Mouse (Mus musculus) limb, embryonic 12.5 days (tissue): Measurements from ENCODE around the gene Ankrd23. TPM values are rescaled to one million over a fixed set of nuclear protein-coding genes. Genes with fewer than 3 reads are reported as not detected.

Experiments
- ATAC-seq: fragments of 200-750 bp; cut with Nextera tagmentation; 2 replicates; pipeline ENCODE4 v1.8.0; 2017; ENCODE audit warnings: low read depth, moderate TSS enrichment; ENCODE audit not compliant: insufficient number of reproducible peaks, insufficient read depth, low FRiP score, low TSS enrichment
- H3K27ac ChIP-seq: fragments of 300-500 bp; sonication (generic); 2 replicates; pipeline ENCODE4 v1.5.1; 2016; ENCODE audit warnings: mild to moderate bottlenecking, moderate library complexity
- H3K27me3 ChIP-seq: fragments of 300-500 bp; sonication (generic); 2 replicates; pipeline ENCODE4 v1.6.1; 2016; ENCODE audit warnings: mild to moderate bottlenecking, moderate library complexity
- H3K36me3 ChIP-seq: fragments of 300-500 bp; sonication (generic); 2 replicates; pipeline ENCODE4 v1.6.1; 2016; ENCODE audit warnings: mild to moderate bottlenecking, moderate library complexity
- H3K4me1 ChIP-seq: fragments of 300-500 bp; sonication (generic); replicated peaks from 2 replicates; pipeline ENCODE4 v1.6.1; 2016
- H3K4me2 ChIP-seq: fragments of 300-500 bp; sonication (generic); 2 replicates; pipeline ENCODE4 v1.6.1; 2016; ENCODE audit warnings: mild to moderate bottlenecking, moderate library complexity
- H3K4me3 ChIP-seq: fragments of 300-500 bp; sonication (generic); replicated peaks from 2 replicates; pipeline ENCODE4 v1.5.1; 2016; ENCODE audit warnings: mild to moderate bottlenecking
- H3K9ac ChIP-seq: fragments of 300-500 bp; sonication (generic); replicated peaks from 2 replicates; pipeline ENCODE4 v1.6.1; 2016; ENCODE audit warnings: mild to moderate bottlenecking, moderate library complexity
- H3K9me3 ChIP-seq: fragments of 300-500 bp; sonication (generic); 2 replicates; pipeline ENCODE4 v1.6.1; 2016; ENCODE audit warnings: mild to moderate bottlenecking, moderate library complexity
- WGBS: fragments of 180-500 bp; shearing (Covaris S2); methylation state at CpG from one replicate; pipeline ENCODE4 v1.1.7; 2016; 5-methylcytosine and 5-hydroxymethylcytosine counted together
- polyA plus RNA-seq: library from polyadenylated mRNA; unstranded; fragments of >200 nt; fragmentation: Nextera tagmentation; extraction: Ambion mirVana; gene quantifications from 2 replicates; pipeline ENCODE4 v1.2.1, GENCODE M21; 2016

The Ankrd23 gene
- polyA plus RNA-seq, 1 experiment from 2014 or later = 19.0 TPM

DNA sequence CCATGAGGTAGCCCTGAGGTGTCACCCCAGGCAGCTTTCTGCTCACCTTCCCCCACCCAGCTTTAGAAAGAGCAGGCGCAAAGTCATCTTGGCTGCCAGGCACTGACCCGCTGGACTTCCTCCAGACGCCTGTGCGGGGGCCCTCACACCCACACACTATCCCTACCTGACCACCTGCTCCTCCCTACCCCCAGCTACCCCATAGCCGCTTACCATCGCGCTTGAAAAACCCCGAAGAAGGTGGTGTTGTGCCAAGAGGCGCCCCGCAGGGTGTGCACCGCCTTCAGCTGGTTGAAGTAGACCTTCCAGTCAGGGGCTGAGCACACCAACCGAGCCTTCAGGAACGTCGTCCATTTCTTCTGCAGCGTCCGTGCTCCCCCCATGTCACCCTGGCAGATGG, 15.8 kb upstream of the Ankrd23 start:
- Histone ChIP-seq H3K4me3 (no peak overlapping the region), H3K9ac (no peak overlapping the region), H3K4me1 (peaks cover 51% of the 10 kb centered on the region), H3K9me3 (no peaks in the 10 kb centered on the region), H3K4me2 (no peak overlapping the region), H3K36me3 (peaks cover 77% of the 10 kb centered on the region), H3K27me3 (no peaks in the 10 kb centered on the region), H3K27ac (no peak overlapping the region)
- no peak for ATAC-seq
- WGBS = 92% methylated on average over 16 of the region's 16 CpGs

DNA sequence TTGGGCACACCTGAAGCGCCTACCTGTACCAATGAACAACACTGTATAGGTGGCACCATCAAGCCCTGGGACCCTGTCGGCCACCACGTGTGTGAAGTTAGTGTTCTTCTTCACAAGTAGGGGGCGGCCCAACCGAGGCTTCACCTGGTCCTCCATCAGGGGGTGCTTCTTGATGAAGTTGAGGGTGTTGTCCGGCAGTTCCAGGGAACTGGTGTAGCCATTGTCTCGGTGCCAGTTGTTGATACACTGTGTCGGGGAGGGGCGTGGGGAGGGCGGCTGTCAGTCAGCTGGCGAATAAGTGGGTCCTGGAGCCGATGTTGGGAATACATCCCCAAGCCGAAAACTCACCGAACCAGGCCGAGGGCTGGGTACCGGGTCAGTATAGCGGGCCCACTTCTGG, 15.2 kb upstream of the Ankrd23 start:
- Histone ChIP-seq H3K36me3 (peaks cover 77% of the 10 kb centered on the region), H3K9me3 (no peaks in the 10 kb centered on the region), H3K4me3 (no peak overlapping the region), H3K4me1 (peaks cover 54% of the 10 kb centered on the region), H3K27me3 (no peaks in the 10 kb centered on the region), H3K9ac (no peak overlapping the region), H3K27ac (no peak overlapping the region), H3K4me2 (no peak overlapping the region)
- 89% methylated on average over 17 of the region's 17 CpGs for WGBS
- ATAC-seq = no peak

- Histone ChIP-seq H3K27ac (no peak overlapping the region), H3K9me3 (no peaks in the 10 kb centered on the region), H3K27me3 (no peaks in the 10 kb centered on the region), H3K9ac (no peak overlapping the region), H3K36me3 (peaks cover 71% of the 10 kb centered on the region), H3K4me2 (no peak overlapping the region), H3K4me3 (no peak overlapping the region), H3K4me1 (peaks cover 54% of the 10 kb centered on the region)
- no peak for ATAC-seq
- 79% methylated on average over 20 of the region's 20 CpGs for whole genome bisulfite sequencing
Measured at GRCm38 (mm10) chr1:36550075-36550863, 13.6 kb upstream of the Ankrd23 start.

DNA sequence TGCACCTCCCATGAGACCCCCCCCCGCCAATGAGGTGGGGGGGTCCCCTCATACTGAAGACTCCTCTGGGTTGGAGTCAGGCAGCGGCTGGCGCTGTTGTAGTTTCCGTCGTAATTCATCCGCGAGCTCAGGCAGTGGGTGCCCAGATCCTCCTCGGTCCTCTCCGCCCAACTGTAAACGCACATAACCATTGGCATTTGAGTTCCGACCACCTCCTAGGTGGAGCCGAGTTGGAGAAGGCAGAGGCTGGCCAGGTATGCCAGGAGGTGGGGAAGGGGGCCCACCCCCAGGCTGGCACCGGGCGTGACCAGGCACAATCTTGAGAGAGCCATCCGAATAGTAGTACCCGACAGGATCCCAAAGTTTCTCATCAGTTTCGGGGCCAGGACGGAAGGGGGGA, 12.8 kb upstream of the Ankrd23 start:
- no peaks in the 10 kb centered on the region for H3K27me3 ChIP-seq
- peaks cover 63% of the 10 kb centered on the region for H3K36me3 ChIP-seq
- 0 out of 2 replicates have a peak overlapping the region, but pooled peaks have one; percentile 2 for H3K4me3 ChIP-seq
- no peaks in the 10 kb centered on the region for H3K9me3 ChIP-seq
- 0 out of 2 replicates have a peak overlapping the region, but pooled peaks have one; percentile 28 for H3K9ac ChIP-seq
- peak overlapping the region; percentile 3; the same call in 1 of the 2 replicates for H3K4me2 ChIP-seq
- H3K27ac ChIP-seq = peak overlapping the region; percentile 46; the same call in 1 of the 2 replicates
- H3K4me1 ChIP-seq = peaks cover 46% of the 10 kb centered on the region
- ATAC-seq = no peak
- whole genome bisulfite sequencing = 81% methylated on average over 18 of the region's 18 CpGs

GRCm38 (mm10) chr1:36548771-36549170, 12.1 kb upstream of the Ankrd23 start:
- Histone ChIP-seq H3K4me2 (peak overlapping the region; percentile 3; the same call in 1 of the 2 replicates), H3K36me3 (peaks cover 56% of the 10 kb centered on the region), H3K4me3 (0 out of 2 replicates have a peak overlapping the region, but pooled peaks have one; percentile 3), H3K9ac (peak overlapping the region; percentile 28), H3K27me3 (no peaks in the 10 kb centered on the region), H3K4me1 (peaks cover 43% of the 10 kb centered on the region), H3K27ac (peak overlapping the region; percentile 46), H3K9me3 (no peaks in the 10 kb centered on the region)
- 48% methylated on average over 8 of the region's 8 CpGs for WGBS
- no peak for ATAC-seq

- H3K27me3 ChIP-seq = no peaks in the 10 kb centered on the region
- H3K4me1 ChIP-seq = peaks cover 48% of the 10 kb centered on the region
- peak overlapping the region; percentile 85 for H3K27ac ChIP-seq
- peaks cover 49% of the 10 kb centered on the region for H3K36me3 ChIP-seq
- H3K4me3 ChIP-seq = no peak overlapping the region
- ATAC-seq = no peak
- no peaks in the 10 kb centered on the region for H3K9me3 ChIP-seq
- peak overlapping the region; percentile 74 for H3K4me2 ChIP-seq
- WGBS = 39% methylated on average over 9 of the region's 9 CpGs
- no peak overlapping the region for H3K9ac ChIP-seq
Measured at GRCm38 (mm10) chr1:36547981-36548598, 11.4 kb upstream of the Ankrd23 start.

DNA sequence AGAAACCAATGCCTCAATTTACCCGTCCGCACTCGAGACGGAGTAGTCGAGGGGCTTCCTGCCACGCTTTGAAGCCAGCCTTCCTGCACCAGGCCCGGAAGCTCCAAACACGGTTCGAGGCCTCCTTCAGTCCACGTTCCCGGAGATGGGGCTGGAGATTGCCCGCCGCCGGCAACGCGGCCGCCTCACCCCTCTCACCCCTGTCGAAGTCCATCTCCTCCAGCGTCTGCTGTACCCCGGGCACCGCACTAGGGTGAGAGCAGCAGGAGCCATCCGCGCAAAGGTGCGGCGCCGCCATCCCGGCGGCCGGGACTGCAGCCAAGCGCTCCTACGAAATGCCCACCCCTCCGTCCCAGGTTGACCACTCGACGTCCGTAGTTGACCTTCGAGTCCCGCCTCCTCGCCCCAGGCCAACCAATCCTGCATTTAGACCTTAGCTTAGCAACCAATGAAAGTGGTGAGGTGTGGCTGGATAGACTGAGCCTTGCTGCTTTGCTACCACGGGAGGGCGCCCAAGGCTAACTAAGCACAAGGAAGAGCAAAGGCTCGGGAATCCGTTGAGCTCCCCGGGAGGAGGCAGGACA, 10.3 kb upstream of the Ankrd23 start, which contains the start of gene Ankrd39:
Ankrd39 (minus strand) TSS at position 558 of the 584 bp plus-strand sequence.
- H3K4me2 ChIP-seq = peak within 1 kb of the TSS; percentile 74
- H3K4me1 ChIP-seq = peaks cover 48% of the 10 kb centered on the region
- peak within 1 kb of the TSS; percentile 68 for H3K4me3 ChIP-seq
- H3K9me3 ChIP-seq = no peaks in the 10 kb centered on the region
- peaks cover 49% of the 10 kb centered on the region for H3K36me3 ChIP-seq
- WGBS = under 1% methylated on average over 43 of the region's 43 CpGs
- H3K27ac ChIP-seq = peak within 1 kb of the TSS; percentile 85
- H3K9ac ChIP-seq = peak within 1 kb of the TSS; percentile 81
- H3K27me3 ChIP-seq = no peaks in the 10 kb centered on the region
- peak; percentile 97 for ATAC-seq

- no peak overlapping the region for H3K27ac ChIP-seq
- H3K4me1 ChIP-seq = peaks cover 48% of the 10 kb centered on the region
- H3K9me3 ChIP-seq = no peaks in the 10 kb centered on the region
- no peak for ATAC-seq
- H3K27me3 ChIP-seq = no peaks in the 10 kb centered on the region
- 74% methylated on average over 19 of the region's 19 CpGs for WGBS
- peak overlapping the region; percentile 74 for H3K4me2 ChIP-seq
- peak overlapping the region; percentile 68 for H3K4me3 ChIP-seq
- H3K36me3 ChIP-seq = peaks cover 48% of the 10 kb centered on the region
- peak overlapping the region; percentile 81; the same call in 1 of the 2 replicates for H3K9ac ChIP-seq
Measured at GRCm38 (mm10) chr1:36545845-36546600, 9.3 kb upstream of the Ankrd23 start.

- Histone ChIP-seq H3K27me3 (no peaks in the 10 kb centered on the region), H3K36me3 (peaks cover 47% of the 10 kb centered on the region), H3K4me2 (no peak overlapping the region), H3K9me3 (no peaks in the 10 kb centered on the region), H3K4me3 (no peak overlapping the region), H3K27ac (no peak overlapping the region), H3K4me1 (peaks cover 47% of the 10 kb centered on the region), H3K9ac (0 out of 2 replicates have a peak overlapping the region, but pooled peaks have one; percentile 31)
- WGBS = 76% methylated on average over 2 of the region's 2 CpGs
- no peak for ATAC-seq
Measured at GRCm38 (mm10) chr1:36545382-36545781, 8.7 kb upstream of the Ankrd23 start.

DNA sequence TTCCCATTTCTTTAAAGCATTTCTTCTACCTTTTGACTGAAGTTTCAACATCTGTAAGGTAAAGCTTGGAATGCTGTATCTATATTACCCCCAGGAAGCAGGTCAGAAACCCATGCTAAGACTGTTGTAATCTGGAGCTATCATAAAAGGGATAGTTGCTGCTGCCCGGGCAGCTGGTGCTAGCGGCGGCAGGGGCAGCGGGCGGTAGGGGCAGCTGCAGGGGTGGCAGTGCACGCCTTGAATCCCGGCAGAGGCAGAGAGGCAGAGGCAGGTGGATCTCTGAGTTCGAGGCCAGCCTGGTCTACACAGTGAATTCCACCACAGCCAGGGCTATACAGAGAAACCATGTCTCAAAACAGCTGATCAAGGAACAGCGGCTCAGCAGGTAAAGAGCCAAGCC, 6.2 kb upstream of the Ankrd23 start:
- WGBS = 94% methylated on average over 9 of the region's 9 CpGs
- ATAC-seq = no peak
- H3K9me3 ChIP-seq = no peaks in the 10 kb centered on the region

More for the DNA sequence above, 6.2 kb upstream of the Ankrd23 start:
- no peak overlapping the region for H3K9ac ChIP-seq
- H3K4me3 ChIP-seq = no peak overlapping the region
- no peak overlapping the region for H3K4me2 ChIP-seq
- H3K27ac ChIP-seq = no peak overlapping the region
- peaks cover 49% of the 10 kb centered on the region for H3K36me3 ChIP-seq
- H3K27me3 ChIP-seq = no peaks in the 10 kb centered on the region
- H3K4me1 ChIP-seq = peaks cover 22% of the 10 kb centered on the region
